Mouse (Mus musculus) heart, postnatal 14 days (tissue): ENCODE data around the gene Scmh1. TPM values are rescaled to one million over a fixed set of nuclear protein-coding genes. Genes with fewer than 3 reads are reported as not detected.

ENCODE experiments used
- DNase-seq, 2 experiments: peaks; one replicate each; pipeline ENCODE4 v3.0.0; 2021 to 2022
- intact Hi-C: fragments of 180-260 bp; cut with DNase I; formaldehyde crosslinking; loops from one replicate; pipeline ENCODE4 v1.15.1; 2025
- long read RNA-seq, 2 experiments: library from polyadenylated mRNA; stranded (forward); transcript quantifications; one replicate each; pipeline ENCODE4 v2.0.0; 2021
- total RNA-seq, 2 experiments: library from RNA; stranded (reverse); gene quantifications; 2 replicates each; pipeline ENCODE4 v1.2.3; 2021

Scmh1 gene
- total RNA-seq = 10 to 100 TPM; 54.0 to 61.7 TPM
- long read RNA-seq, experiment 1, transcript Scmh1-201 (17 exons, 3,353 nt) = major isoform, 7 of 28 reads
- long read RNA-seq, experiment 1, transcript Scmh1-203 (13 exons, 1,995 nt) = major isoform, 7 of 28 reads
- long read RNA-seq, experiment 1, partial matches to known transcripts = 4 of 28 reads
- long read RNA-seq, experiment 1, other reads (novel, unspliced or antisense) = 9 of 28 reads
- long read RNA-seq, experiment 2, transcript Scmh1-203 (13 exons, 1,995 nt) = minor isoform, 7 of 33 reads
- long read RNA-seq, experiment 2, transcript Scmh1-201 (17 exons, 3,353 nt) = major isoform, 10 of 33 reads
- long read RNA-seq, experiment 2, partial matches to known transcripts = 7 of 33 reads
- long read RNA-seq, experiment 2, other reads (novel, unspliced or antisense) = 8 of 33 reads

DNA sequence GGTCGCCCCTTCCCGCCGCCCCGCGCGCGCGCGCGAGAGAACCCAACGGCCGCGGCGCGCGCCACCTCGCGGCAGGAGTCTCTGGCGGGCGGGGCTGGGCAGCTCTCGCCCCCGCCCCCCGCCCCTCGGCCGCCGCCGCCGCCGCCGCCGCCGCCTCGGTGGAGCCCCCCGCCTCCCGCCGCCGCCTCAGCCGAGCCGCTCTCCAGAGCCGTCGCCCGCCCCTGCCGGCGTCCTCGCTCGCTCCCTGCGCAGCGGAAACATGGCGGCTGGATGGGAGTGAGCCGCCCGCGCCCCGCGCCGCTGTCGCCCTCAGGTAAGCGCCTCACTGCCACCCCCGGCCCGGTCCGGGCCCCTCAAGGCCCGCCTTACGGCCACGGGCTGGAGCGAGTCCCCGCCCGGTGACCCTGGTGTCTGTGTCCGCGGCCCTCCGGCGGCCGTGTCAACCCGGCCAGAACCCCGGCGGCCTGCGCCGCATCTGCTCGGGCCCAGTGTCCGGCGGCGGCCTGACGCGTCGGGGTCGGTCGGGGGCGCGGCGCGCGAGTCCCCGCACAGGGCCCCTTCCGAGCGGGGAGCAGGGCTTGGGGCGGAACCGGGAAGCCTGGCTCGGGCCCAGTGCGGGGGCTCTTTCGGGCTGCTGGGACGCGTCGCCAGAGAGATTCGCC lies at the start of gene Scmh1:
TSS of gene Scmh1 (plus strand) at position 138 of the 662 bp plus-strand sequence.
- intact Hi-C loops = loop anchor here (5.0 kb wide), 1 partner anchor 37 kb away; no protein-coding TSS in a partner anchor
- peak; percentile 80 to 81 for DNase-seq

- intact Hi-C loops = no loop called here
- DNase-seq = no peak
Measured at GRCm38 (mm10) chr4:120360011-120360521, 45.0 kb upstream of the Scmh1 start.

DNA sequence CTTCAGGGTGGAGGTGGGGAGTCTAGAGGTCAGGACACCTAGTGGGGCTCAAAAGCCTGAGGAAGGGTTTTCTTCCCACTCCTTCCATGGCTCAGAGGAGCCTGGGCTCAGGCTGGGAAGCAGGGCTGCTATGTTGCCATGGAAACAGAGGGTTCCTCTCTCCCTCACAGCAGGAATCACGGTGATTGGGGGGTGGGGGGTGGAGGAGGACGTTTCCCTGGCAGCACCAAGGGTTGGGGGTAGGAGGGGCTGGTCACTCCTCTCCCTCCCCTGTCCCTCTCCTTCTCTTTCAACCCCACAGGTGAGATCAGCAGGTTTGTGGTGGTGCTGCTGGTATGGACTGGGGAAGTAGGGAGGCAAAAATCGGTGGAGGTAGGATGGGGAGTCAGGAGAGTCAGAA lies 40.4 kb upstream of the Scmh1 start:
- DNase-seq = no peak
- intact Hi-C loops = no loop called here

DNA sequence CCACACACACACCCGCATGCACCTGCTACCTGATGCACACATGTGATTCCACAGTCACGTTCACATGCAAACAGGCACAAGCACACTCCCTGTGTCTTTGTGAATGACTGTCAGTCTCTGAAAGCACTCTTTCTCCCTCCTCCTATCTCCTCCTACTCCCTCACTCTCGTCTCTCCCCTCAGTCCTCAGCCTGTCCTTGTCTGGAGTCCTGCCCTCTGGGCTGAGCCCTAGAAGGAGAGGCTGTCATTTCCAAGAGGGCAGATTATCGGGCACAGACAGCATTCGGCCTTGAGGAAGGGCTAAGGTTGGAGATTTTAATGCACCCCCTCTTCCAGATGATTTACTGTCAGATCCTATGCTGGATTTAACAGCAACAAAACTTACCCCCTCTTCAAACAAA lies 39.6 kb upstream of the Scmh1 start:
- intact Hi-C loops = no loop called here

DNA sequence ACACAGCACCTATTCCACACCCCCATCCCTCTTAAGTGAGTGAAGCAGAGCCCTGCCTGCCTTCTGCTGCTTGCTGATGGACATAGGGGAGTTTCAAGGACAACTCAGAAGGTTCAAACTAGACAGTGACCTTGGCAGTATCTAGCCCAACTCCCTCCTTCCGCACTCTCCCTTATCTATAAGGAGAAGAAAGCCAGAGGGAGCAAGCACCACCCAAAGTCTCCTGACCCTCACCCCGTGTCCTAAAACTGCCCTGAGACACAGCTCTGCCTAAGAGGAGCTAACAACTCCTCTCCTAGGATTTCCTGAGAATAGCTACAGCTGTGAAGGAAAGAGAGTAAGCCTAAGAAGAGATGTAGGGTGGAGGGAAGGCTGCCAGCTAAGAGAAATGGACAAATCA lies 37.0 kb upstream of the Scmh1 start:
- intact Hi-C loops = no loop called here
- no peak for DNase-seq

More for the DNA sequence above, 39.6 kb upstream of the Scmh1 start:
- no peak for DNase-seq

DNA sequence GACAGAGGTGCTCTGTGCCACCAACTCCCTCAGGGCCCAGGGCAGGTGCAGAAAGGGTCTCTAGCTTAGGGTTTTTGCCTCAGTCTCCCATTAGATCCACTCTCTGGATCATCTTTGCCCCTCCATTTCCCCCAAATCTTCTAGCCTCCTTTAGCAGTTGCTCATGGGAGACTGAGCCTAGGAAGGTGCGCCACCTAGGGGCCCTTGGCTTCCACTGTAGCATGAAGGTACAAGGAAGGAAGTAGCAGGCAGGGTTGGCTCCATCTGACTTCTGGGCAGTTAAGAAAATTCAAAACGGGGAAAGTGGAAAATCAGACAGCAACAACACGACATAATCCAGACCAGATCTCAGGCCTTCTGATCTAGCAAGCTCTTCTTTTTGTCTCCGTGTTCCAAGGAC lies 36.4 kb upstream of the Scmh1 start:
- intact Hi-C loops = no loop called here
- peak; percentile 54 to 67 for DNase-seq

- intact Hi-C loops = no loop called here
Measured at GRCm38 (mm10) chr4:120369156-120369555, 35.9 kb upstream of the Scmh1 start.

GRCm38 (mm10) chr4:120369861-120370366 lies 35.2 kb upstream of the Scmh1 start:
- peak in 1 of 2 experiments; percentile 16 for DNase-seq
- intact Hi-C loops = no loop called here

More at GRCm38 (mm10) chr4:120369156-120369555, 35.9 kb upstream of the Scmh1 start:
- peak; percentile 31 to 63 for DNase-seq

DNA sequence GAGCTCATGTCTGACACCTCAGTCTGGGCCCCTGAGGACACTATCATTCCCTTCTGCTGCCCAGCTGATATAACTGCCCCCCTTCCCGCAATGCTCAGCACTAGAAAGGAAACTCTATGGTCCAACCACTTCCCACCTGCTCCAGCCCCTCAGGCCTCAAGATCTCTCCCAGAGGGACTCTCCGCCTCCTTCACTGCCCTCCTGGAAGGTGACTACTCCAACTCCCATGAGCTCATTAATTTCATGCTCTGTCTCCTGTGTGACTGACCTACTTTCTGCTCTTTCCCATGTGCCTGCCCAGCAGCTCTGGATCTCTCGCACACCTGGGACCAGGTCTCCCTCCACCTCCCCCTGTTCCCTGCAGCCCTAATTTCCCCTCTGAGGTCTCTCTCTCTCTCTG lies 32.2 kb upstream of the Scmh1 start:
- no peak for DNase-seq
- intact Hi-C loops = no loop called here

DNA sequence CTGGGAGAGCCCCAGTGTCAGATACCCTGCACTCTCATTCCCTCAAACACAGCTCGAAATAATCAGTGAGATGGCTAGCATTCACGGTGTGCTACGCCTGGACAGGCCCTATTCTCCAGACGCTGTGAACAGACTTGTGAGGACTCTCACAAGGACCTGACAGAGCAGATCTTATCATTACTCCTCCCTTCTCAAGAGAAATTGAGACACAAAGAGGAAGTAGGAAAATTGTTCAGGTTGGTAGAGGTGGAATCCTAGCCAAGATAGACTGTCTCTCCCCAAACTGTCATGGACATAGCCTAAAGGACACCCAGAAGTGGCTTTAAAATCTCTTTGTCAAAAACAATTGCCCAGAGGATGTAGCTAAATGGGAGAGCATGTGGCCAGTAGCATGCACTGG lies 31.3 kb upstream of the Scmh1 start:
- intact Hi-C loops = no loop called here
- DNase-seq = no peak

DNA sequence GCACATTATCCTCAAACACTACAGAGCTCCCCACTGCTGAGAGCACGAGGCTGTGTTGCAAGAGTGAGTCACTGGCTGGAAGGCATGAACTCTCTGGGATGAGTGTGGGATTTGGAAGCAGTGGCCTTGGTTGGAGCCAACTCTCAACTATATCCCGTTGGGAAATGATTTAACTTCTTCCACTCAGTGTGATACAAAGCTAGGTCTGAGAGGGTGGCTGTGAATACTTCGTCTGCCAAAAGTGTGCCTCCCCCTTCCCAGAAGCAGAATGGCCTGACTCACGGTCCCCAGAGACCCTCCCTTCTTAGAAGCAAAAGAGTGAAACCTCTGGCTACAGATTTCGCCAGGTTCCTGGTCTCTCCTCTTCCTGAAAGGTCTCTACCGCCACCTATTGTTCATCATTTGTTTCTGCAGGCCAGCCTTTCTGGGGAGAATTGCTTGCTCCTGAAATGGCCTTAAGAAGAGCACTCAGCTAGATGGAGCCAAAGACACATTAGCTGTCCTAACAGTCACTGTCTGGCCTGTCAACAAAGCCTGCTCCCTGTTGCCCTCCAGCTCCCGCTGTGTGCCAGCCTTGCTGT lies 24.2 kb upstream of the Scmh1 start:
- peak; percentile 79 to 83 for DNase-seq
- intact Hi-C loops = loop anchor here (1.0 to 5.0 kb wide), 3 partner anchors 59 to 259 kb away; no protein-coding TSS in a partner anchor

- DNase-seq = no peak
- intact Hi-C loops = loop anchor here (5.0 kb wide), 2 partner anchors 132 to 502 kb away; no protein-coding TSS in a partner anchor
Measured at GRCm38 (mm10) chr4:120385496-120385895, 19.6 kb upstream of the Scmh1 start.

DNA sequence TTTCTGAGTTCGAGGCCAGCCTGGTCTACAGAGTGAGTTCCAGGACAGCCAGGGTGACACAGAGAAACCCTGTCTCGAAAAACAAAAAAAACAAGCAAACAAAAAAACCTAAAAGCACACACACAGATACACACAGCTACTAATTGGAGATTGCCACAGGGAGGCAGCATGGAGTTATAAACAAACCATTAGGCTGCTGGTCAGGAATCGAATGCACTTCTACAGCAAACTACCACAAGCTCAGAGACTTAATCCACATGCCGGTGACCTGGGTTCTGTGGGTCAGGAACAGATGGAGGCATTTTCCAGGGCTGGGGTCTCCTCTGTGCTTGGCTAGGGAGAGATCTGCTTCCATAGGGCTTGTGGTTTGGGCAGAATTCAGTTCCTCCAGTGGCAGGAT lies 17.6 kb upstream of the Scmh1 start:
- DNase-seq = peak; percentile 30 to 53
- intact Hi-C loops = loop anchor here (5.0 kb wide), 2 partner anchors 130 to 500 kb away; no protein-coding TSS in a partner anchor

- intact Hi-C loops = loop anchor here (5.0 kb wide), 2 partner anchors 129 to 499 kb away; no protein-coding TSS in a partner anchor
Measured at GRCm38 (mm10) chr4:120387968-120388367, 17.1 kb upstream of the Scmh1 start.

DNA sequence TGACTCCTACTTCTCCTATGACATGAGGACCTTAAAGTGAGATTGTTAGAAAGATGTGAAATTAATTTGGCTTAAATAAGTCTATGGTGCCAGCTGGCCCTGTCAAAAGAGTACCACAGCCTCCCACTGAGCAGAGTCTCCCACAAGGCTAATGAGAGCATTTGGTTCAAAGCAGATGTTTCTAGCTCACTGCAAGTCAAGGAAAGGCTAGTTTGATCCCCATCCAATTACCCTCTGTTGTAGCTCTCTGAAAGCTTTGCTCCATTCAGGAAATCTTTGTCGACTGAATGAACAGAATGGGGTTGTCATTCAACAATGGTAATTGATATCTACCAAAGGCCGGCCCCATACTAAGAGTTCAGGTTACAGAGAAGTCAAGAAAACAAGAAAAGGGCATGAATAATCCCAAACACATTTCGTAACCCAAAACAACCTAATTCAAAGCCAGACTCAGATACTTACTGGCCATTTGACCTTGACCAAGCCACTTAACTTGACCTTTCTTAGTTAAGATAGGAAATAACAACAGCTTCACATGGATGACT lies 16.0 kb upstream of the Scmh1 start:
- no peak for DNase-seq
- intact Hi-C loops = loop anchor here (5.0 kb wide), 2 partner anchors 128 to 498 kb away; no protein-coding TSS in a partner anchor

More at GRCm38 (mm10) chr4:120387968-120388367, 17.1 kb upstream of the Scmh1 start:
- DNase-seq = no peak

GRCm38 (mm10) chr4:120389546-120389945 lies 15.5 kb upstream of the Scmh1 start:
- DNase-seq = no peak
- intact Hi-C loops = loop anchor here (5.0 kb wide), 2 partner anchors 128 to 498 kb away; no protein-coding TSS in a partner anchor

GRCm38 (mm10) chr4:120391591-120391990 lies 13.5 kb upstream of the Scmh1 start:
- DNase-seq = no peak
- intact Hi-C loops = no loop called here

GRCm38 (mm10) chr4:120392341-120392740 lies 12.7 kb upstream of the Scmh1 start:
- intact Hi-C loops = no loop called here
- DNase-seq = no peak

DNA sequence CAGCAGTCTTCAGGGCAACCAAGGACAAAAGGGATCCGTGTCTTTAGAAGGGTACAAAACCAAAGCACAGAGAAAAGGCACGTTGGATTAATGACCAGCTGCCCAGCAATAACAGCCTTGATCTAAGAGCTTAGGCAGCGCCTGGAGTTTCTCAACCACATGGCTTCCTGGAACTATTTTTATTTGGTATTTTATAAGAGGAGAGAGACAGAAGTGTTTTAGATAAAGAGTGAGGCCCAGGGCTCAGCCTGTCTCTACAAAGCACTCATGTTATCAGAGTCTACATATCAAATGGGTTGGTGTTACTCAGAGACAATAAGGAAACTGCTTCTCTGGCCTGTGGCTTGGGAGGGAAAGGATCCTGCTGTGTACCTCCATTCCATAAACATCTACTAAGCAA lies 12.3 kb upstream of the Scmh1 start:
- DNase-seq = no peak
- intact Hi-C loops = no loop called here

GRCm38 (mm10) chr4:120400251-120400650 lies 4.8 kb upstream of the Scmh1 start:
- intact Hi-C loops = no loop called here

More at GRCm38 (mm10) chr4:120400251-120400650, 4.8 kb upstream of the Scmh1 start:
- no peak for DNase-seq
